Mouse (Mus musculus): Measurements from ENCODE around the gene Lsm6. TPM values are rescaled to one million over a fixed set of nuclear protein-coding genes. Genes with fewer than 3 reads are reported as not detected.

Lsm6 gene
- total and polyA plus RNA-seq, 3 experiments: 60.0 to 186 (median 67.7) TPM

DNA sequence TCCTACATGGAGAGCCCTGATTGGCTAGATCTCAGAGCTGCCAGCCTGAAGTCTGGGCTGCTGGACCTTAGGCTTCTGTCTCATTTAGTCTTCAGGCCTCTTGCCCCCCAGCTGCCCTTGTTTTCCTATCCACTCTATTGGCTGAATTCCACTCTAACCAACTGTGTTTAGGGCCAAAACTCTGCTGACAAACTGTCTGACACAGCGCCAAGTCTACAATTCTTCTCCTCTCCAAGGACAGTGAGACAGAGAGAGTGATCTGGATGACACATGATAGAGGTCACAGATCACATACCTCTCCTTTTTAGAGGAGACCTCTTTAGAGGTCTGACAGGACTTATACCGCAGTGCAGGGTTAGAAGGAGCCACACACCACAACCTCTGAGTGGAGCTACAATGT is 46.1 kb upstream of the Lsm6 start:
- H3K9ac ChIP-seq (ENCODE audit: insufficient read depth, low read depth): no peak overlapping the region
- H3K27me3 ChIP-seq (replicated peaks): no peaks in the 10 kb centered on the region
- no peaks in the 10 kb centered on the region for H3K36me3 ChIP-seq (replicated peaks in 1 of 2; ENCODE audit: control insufficient read depth in 1 of 2, insufficient read depth in 1 of 2, low read length in 1 of 2)
- no peak overlapping the region for H3K27ac ChIP-seq (ENCODE audit: insufficient read depth, low read depth)
- H3K4me2 ChIP-seq (ENCODE audit: insufficient read depth, low read depth, poor library complexity, severe bottlenecking): no peak overlapping the region
- H3K79me2 ChIP-seq (replicated peaks; ENCODE audit: control insufficient read depth, extremely low read depth, insufficient read depth, poor library complexity, severe bottlenecking): no peaks in the 10 kb centered on the region
- H3K4me1 ChIP-seq (ENCODE audit: control insufficient read depth in 1 of 2, insufficient read depth in 2 of 2): no peaks in the 10 kb centered on the region
- DNase-seq (ENCODE audit: extremely low read depth): no peak
- H3K9me3 ChIP-seq (replicated peaks; ENCODE audit: low read length): peaks cover 2% of the 10 kb centered on the region
- TF ChIP-seq TBP (conservative IDR thresholded peaks at IDR 0.05; ENCODE audit: low read depth, low read length) (no peak), ZNF384 (IDR thresholded peaks at IDR 0.05; ENCODE audit: low read depth, low read length) (no peak), CTCF (conservative IDR thresholded peaks at IDR 0.05 in 1 of 2, IDR thresholded peaks at IDR 0.05 in 1 of 2; ENCODE audit: low read depth in 2 of 2, low read length in 2 of 2) (no peak), ZC3H11A (IDR thresholded peaks at IDR 0.05; ENCODE audit: low read depth, low read length) (no peak), KAT2A (IDR thresholded peaks at IDR 0.05; ENCODE audit: insufficient replicate concordance, low read length) (no peak), CHD2 (IDR thresholded peaks at IDR 0.05; ENCODE audit: low read length) (no peak), MAZ (IDR thresholded peaks at IDR 0.05; ENCODE audit: low read depth, low read length) (no peak), RCOR1 (conservative IDR thresholded peaks at IDR 0.05; ENCODE audit: low read depth, low read length) (no peak), BHLHE40 (IDR thresholded peaks at IDR 0.05; ENCODE audit: low read depth, low read length) (no peak), MXI1 (IDR thresholded peaks at IDR 0.05; ENCODE audit: low read depth, low read length) (no peak), NRF1 (IDR thresholded peaks at IDR 0.05; ENCODE audit: low read depth, low read length) (no peak), UBTF (IDR thresholded peaks at IDR 0.05; ENCODE audit: low read depth, low read length) (no peak), PAX5 (IDR thresholded peaks at IDR 0.05; ENCODE audit: low read length) (no peak), SIN3A (IDR thresholded peaks at IDR 0.05; ENCODE audit: low read length) (no peak), POLR2AphosphoS2 (IDR thresholded peaks at IDR 0.05; ENCODE audit: low read depth, low read length) (no peak), SMC3 (IDR thresholded peaks at IDR 0.05; ENCODE audit: low read depth, low read length) (no peak), JUN (IDR thresholded peaks at IDR 0.05; ENCODE audit: insufficient read depth, low read depth, low read length) (no peak), CHD1 (IDR thresholded peaks at IDR 0.05; ENCODE audit: low read depth, low read length) (no peak), ETS1 (conservative IDR thresholded peaks at IDR 0.05; ENCODE audit: low read depth, low read length) (no peak)
- dilution Hi-C loops (cut with MboI; ENCODE audit: extremely low pct_ligation_motif_present, extremely low pct_unique_long_range_greater_than_20kb, low sequenced_read_pairs) (no loop called here), in situ Hi-C loops (cut with MboI; ENCODE audit: low pct_ligation_motif_present, low pct_unique_long_range_greater_than_20kb, low sequenced_read_pairs) (no loop called here)
- no peak overlapping the region for H3K4me3 ChIP-seq (replicated peaks in 1 of 3; ENCODE audit: low read depth in 2 of 3, low read length in 2 of 3, poor library complexity in 1 of 3)

- in situ Hi-C loops (cut with MboI; ENCODE audit: low pct_ligation_motif_present, low pct_unique_long_range_greater_than_20kb, low sequenced_read_pairs): no loop called here
- H3K36me3 ChIP-seq (replicated peaks in 1 of 2; ENCODE audit: control insufficient read depth in 1 of 2, insufficient read depth in 1 of 2, low read length in 1 of 2): no peaks in the 10 kb centered on the region
- DNase-seq (ENCODE audit: extremely low read depth): no peak
- H3K27me3 ChIP-seq (replicated peaks): no peaks in the 10 kb centered on the region
- no peak overlapping the region for H3K9ac ChIP-seq (ENCODE audit: insufficient read depth, low read depth)
- no peaks in the 10 kb centered on the region for H3K4me1 ChIP-seq (ENCODE audit: control insufficient read depth in 1 of 2, insufficient read depth in 2 of 2)
- H3K79me2 ChIP-seq (replicated peaks; ENCODE audit: control insufficient read depth, extremely low read depth, insufficient read depth, poor library complexity, severe bottlenecking): no peaks in the 10 kb centered on the region
- dilution Hi-C loops (cut with MboI; ENCODE audit: extremely low pct_ligation_motif_present, extremely low pct_unique_long_range_greater_than_20kb, low sequenced_read_pairs): no loop called here
- no peak overlapping the region for H3K4me2 ChIP-seq (ENCODE audit: insufficient read depth, low read depth, poor library complexity, severe bottlenecking)
- H3K9me3 ChIP-seq (replicated peaks; ENCODE audit: low read length): no peaks in the 10 kb centered on the region
- no peak for TF ChIP-seq MAX (IDR thresholded peaks at IDR 0.05; ENCODE audit: low read length)
- TF ChIP-seq SMC3 (IDR thresholded peaks at IDR 0.05; ENCODE audit: low read depth, low read length): no peak
- TF ChIP-seq NELFE (IDR thresholded peaks at IDR 0.05; ENCODE audit: low read depth, low read length): no peak
- no peak for TF ChIP-seq USF2 (conservative IDR thresholded peaks at IDR 0.05; ENCODE audit: low read depth, low read length)
- no peak for TF ChIP-seq HCFC1 (IDR thresholded peaks at IDR 0.05; ENCODE audit: low read depth, low read length)
- no peak for TF ChIP-seq KAT2A (IDR thresholded peaks at IDR 0.05; ENCODE audit: insufficient replicate concordance, low read length)
- no peak for TF ChIP-seq SIN3A (IDR thresholded peaks at IDR 0.05; ENCODE audit: low read length)
- TF ChIP-seq JUND (conservative IDR thresholded peaks at IDR 0.05; ENCODE audit: low read depth, low read length): no peak
- no peak for TF ChIP-seq TBP (conservative IDR thresholded peaks at IDR 0.05; ENCODE audit: low read depth, low read length)
- H3K4me3 ChIP-seq (replicated peaks in 1 of 3; ENCODE audit: low read depth in 2 of 3, low read length in 2 of 3, poor library complexity in 1 of 3): no peak overlapping the region
- H3K27ac ChIP-seq (ENCODE audit: insufficient read depth, low read depth): no peak overlapping the region
Measured at GRCm38 (mm10) chr8:78863001-78863400, 42.1 kb upstream of the Lsm6 start.
